In the genomic region with DNA sequence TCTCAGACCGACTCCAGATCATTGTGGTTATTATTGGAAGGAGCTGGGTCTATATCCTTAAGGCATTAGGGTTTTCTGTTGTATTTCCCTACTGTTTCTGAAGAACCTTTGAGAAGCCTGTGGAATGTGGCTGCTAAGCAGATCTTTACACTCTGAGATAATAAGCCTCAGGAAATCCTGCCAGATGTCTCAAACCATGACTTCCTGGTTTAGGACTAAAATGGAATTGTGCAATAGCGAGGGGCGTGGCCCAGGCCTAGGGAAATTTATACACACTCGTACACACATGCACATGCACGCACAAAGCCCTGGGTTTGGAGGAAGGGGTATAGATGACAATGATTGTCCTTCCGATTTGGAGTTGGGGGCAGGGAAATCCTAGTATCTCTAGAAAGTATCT, we compare ENCODE assay signal across 8 mouse cellular contexts. TPM values are rescaled to one million over a fixed set of nuclear protein-coding genes. Genes with fewer than 3 reads are reported as not detected.
DNase-seq lines count a peak whose midpoint lies in the region; ATAC-seq lines count a peak whose summit lies in the region.

No protein-coding gene starts in this region.

- DNase-seq in layer of hippocampus, adult 9-11 months: peak; percentile 56
- DNase-seq in layer of hippocampus, postnatal 25 days (ENCODE audit: extremely low spot score in 1 of 2, low spot score in 1 of 2): no peak
- DNase-seq in brain, adult 2 months (ENCODE audit: low read depth, low spot score): peak; percentile 27
- peak; percentile 1 for DNase-seq in left cerebral cortex, postnatal 4 days
- no peak for DNase-seq in right cerebral cortex, adult 2 months (ENCODE audit: low spot score in 2 of 2)
- no peak for DNase-seq in layer of hippocampus, adult 8-10 months (ENCODE audit: low spot score in 2 of 2)

- 71% methylated on average over 6 of the region's 6 CpGs for WGBS in heart, embryonic 13.5 days

- H3K36me3 ChIP-seq in heart, embryonic 13.5 days: peaks cover 24% of the 10 kb centered on the region

- H3K9ac ChIP-seq in heart, embryonic 13.5 days: no peak overlapping the region

- H3K27ac ChIP-seq in heart, embryonic 13.5 days (replicated peaks): peak overlapping the region; percentile 54

- H3K9me3 ChIP-seq in heart, embryonic 13.5 days: no peaks in the 10 kb centered on the region

- peaks cover 13% of the 10 kb centered on the region for H3K4me1 ChIP-seq in heart, embryonic 13.5 days

- no peak overlapping the region for H3K4me3 ChIP-seq in heart, embryonic 13.5 days

- no peaks in the 10 kb centered on the region for H3K27me3 ChIP-seq in heart, embryonic 13.5 days (replicated peaks)

- H3K4me2 ChIP-seq in heart, embryonic 13.5 days: no peak overlapping the region

- ATAC-seq in heart, embryonic 13.5 days (ENCODE audit: extremely low read depth, insufficient number of reproducible peaks, low FRiP score, low TSS enrichment): no peak
- ATAC-seq in neutrophil, adult 5-6 weeks (ENCODE audit: extremely low read depth, insufficient number of reproducible peaks, low FRiP score, poor library complexity, severe bottlenecking): peak; percentile 39; the same call in 1 of the 2 replicates

- intact Hi-C loops in left cerebral cortex, postnatal 4 days (cut with DNase I): no loop called here

RNA-seq across cellular contexts. Expression of a gene that starts 52.3 kb away (rescaled TPM):
- 10 to 100 TPM; 10.1 to 16.6 TPM for total RNA-seq in layer of hippocampus, postnatal 25 days (2021)
- 28.8 and 30.1 TPM in 2 replicates for polyA plus RNA-seq in heart, embryonic 13.5 days (2015; fragmentation: Nextera tagmentation; extraction: Ambion mirVana)
- 1 to 10 TPM; 2.2 to 3.7 TPM for total RNA-seq in left cerebral cortex, postnatal 4 days (2021)
- 0.37 and 0.70 TPM in 2 replicates for total RNA-seq in neutrophil, adult 5-6 weeks (2017)
- total RNA-seq in layer of hippocampus, adult 8-10 months (2022): 10 to 100 TPM; 24.5 to 34.0 (median 28.6) TPM

Comparison
In these comparisons a context has a peak if more than half of its experiments do, and no peak if none do; other contexts are left out.
1. DNase-seq: peak in layer of hippocampus, adult 9-11 months (single experiment), brain, adult 2 months (single experiment) and left cerebral cortex, postnatal 4 days (single experiment); none in layer of hippocampus, postnatal 25 days (0 of 2), right cerebral cortex, adult 2 months (0 of 2) and layer of hippocampus, adult 8-10 months (0 of 2).